Mouse (Mus musculus) activated CD4-positive, CD25-positive, alpha-beta regulatory T cell, adult 9 weeks (primary cell): ENCODE data around the gene Reg3d. TPM values are rescaled to one million over a fixed set of nuclear protein-coding genes. Genes with fewer than 3 reads are reported as not detected.

Source experiments
- polyA plus RNA-seq: library from polyadenylated mRNA; unstranded; fragments of 100-300 nt; shearing (Covaris generic); gene quantifications from one replicate; pipeline ENCODE4 v1.2.1, GENCODE M21; 2017

Reg3d gene
- polyA plus RNA-seq: not detected

DNA sequence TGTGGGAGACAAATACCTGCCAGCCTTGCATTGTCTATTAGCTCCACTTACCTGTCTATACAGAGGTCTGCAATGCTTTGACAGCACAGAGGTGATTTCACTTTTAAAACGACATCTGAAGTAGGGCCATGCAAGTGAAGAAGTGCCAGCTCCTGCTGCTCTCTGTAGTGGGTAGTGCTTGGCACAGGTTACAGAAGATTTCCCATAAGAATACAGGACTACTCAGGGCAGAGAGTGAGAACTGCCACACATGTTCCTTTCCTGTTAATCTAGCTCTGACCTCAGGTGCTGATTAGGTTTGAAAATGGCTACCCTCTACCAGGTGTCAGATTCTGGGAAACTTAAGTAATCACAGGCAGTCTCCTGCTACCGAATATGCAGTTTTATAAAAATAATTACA is at the start of gene Reg3d:
TSS of gene Reg3d (minus strand) at position 101 of the 400 bp plus-strand sequence.

DNA sequence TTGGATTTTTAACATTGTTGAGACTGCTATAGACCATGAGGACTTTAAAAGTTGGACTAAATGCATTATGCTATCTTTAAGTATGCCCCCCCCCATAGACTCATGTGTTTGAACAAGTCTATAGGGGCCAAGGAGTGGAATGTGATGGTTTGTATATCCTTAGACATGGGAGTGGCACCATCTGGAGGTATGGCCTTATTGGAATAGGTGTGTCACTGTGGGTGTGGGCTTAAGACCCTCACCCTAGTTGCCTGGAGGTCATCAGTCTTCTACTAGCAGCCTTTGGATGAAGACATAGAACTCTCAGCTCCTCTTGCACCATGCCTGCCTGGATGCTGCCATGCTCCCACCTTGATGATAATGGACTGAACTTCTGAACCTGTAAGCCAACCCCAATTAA is 43.7 kb upstream of the Reg3d start, which contains the start of gene Reg1:
TSS of gene Reg1 (plus strand) at position 301 of the 400 bp plus-strand sequence.

DNA sequence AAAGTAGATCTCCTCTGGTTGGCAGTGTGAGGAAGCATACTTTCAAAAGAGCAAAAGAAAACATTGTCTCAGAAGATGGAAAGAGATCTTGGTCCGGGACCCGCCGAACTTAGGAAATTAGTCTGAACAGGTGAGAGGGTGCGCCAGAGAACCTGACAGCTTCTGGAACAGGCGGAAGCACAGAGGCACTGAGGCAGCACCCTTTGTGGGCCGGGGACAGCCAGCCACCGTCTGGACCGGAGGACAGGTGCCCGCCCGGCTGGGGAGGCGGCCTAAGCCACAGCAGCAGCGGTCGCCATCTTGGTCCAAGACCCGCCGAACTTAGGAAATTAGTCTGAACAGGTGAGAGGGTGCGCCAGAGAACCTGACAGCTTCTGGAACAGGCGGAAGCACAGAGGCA is 16.7 kb upstream of the Reg3d start, which contains the start of gene Reg2:
TSS of gene Reg2 (plus strand) at position 301 of the 400 bp plus-strand sequence.

GRCm38 (mm10) chr6:78380409-78380808 is 1.7 kb upstream of the Reg3d start, which contains the start of gene Reg3a:
Gene Reg3a, plus strand, starts transcription at chr6:78380709.

DNA sequence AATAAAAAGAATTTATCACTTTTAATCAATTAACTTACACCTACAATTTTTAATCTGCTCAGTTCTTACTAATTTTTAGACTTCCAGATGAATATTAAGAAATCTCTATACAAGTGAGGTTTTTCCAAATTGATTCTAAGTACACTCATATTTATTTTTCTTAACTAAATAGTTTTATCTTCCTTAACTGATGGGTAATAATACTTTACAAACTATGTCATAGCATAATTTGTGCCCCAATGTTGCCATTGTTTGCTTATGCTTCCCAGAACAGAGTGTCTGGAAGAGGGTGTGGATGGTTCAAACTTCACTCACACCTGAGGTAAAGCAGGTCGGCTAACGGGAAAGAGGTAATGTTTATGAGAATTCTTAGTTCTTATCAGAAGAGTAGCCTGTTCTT is 8.3 kb downstream of the Reg3d start, which contains the start of gene Reg3b:
TSS of gene Reg3b (plus strand) at position 301 of the 400 bp plus-strand sequence.

Other genes with a start within 250 kb of the Reg3d start
- not detected for gene Reg3b, start 8.2 kb downstream of the Reg3d start, polyA plus RNA-seq
- gene Reg3a, start 1.8 kb upstream of the Reg3d start, polyA plus RNA-seq: not detected
- not detected for gene Reg2, start 16.8 kb upstream of the Reg3d start, polyA plus RNA-seq
- not detected for gene Reg1, start 43.8 kb upstream of the Reg3d start, polyA plus RNA-seq
- gene Reg3g, start 90.0 kb upstream of the Reg3d start, polyA plus RNA-seq: not detected